Mouse (Mus musculus) thymus, postnatal 10 days (tissue): ENCODE measurements around the gene Rgs6.
A peak's percentile ranks its signal among the peaks of the same experiment; 100 is the strongest.

Experiments
- DNase-seq, 2 experiments: peaks; one replicate each; pipeline ENCODE4 v3.0.0; 2021; ENCODE audit warnings: low spot score in 2 of 2

Gene Rgs6

GRCm38 (mm10) chr12:82855333-82856107, 267.4 kb downstream of the Rgs6 start:
- DNase-seq: no peak

GRCm38 (mm10) chr12:82865686-82866085, 277.6 kb downstream of the Rgs6 start:
- DNase-seq: no peak

GRCm38 (mm10) chr12:82880711-82881110, 292.6 kb downstream of the Rgs6 start:
- no peak for DNase-seq

GRCm38 (mm10) chr12:82883079-82883478, 295.0 kb downstream of the Rgs6 start:
- DNase-seq: no peak

GRCm38 (mm10) chr12:82894971-82895838, 307.1 kb downstream of the Rgs6 start:
- DNase-seq: no peak

- no peak for DNase-seq
Observed at GRCm38 (mm10) chr12:82905773-82906172, 317.7 kb downstream of the Rgs6 start.

- no peak for DNase-seq
Observed at GRCm38 (mm10) chr12:82910846-82911245, 322.8 kb downstream of the Rgs6 start.

- DNase-seq: no peak
Observed at GRCm38 (mm10) chr12:82914127-82914526, 326.0 kb downstream of the Rgs6 start.

GRCm38 (mm10) chr12:82920146-82920545, 332.1 kb downstream of the Rgs6 start:
- no peak for DNase-seq

GRCm38 (mm10) chr12:82921287-82922015, 333.4 kb downstream of the Rgs6 start:
- no peak for DNase-seq

- DNase-seq: no peak
Observed at GRCm38 (mm10) chr12:82922856-82923506, 334.9 kb downstream of the Rgs6 start.

GRCm38 (mm10) chr12:82932706-82933461, 344.8 kb downstream of the Rgs6 start:
- no peak for DNase-seq

- no peak for DNase-seq
Observed at GRCm38 (mm10) chr12:82935121-82935762, 347.1 kb downstream of the Rgs6 start.

GRCm38 (mm10) chr12:82935767-82936166, 347.7 kb downstream of the Rgs6 start:
- no peak for DNase-seq

GRCm38 (mm10) chr12:82940461-82940860, 352.4 kb downstream of the Rgs6 start:
- DNase-seq: no peak

- peak; percentile 9 to 63 for DNase-seq
Observed at GRCm38 (mm10) chr12:82946507-82946906, 358.4 kb downstream of the Rgs6 start.

- peak; percentile 54 to 56 for DNase-seq
Observed at GRCm38 (mm10) chr12:82961111-82961510, 373.0 kb downstream of the Rgs6 start.

GRCm38 (mm10) chr12:82961852-82962251, 373.8 kb downstream of the Rgs6 start:
- no peak for DNase-seq

GRCm38 (mm10) chr12:82970521-82971105, 382.5 kb downstream of the Rgs6 start:
- DNase-seq: no peak

GRCm38 (mm10) chr12:82971176-82971575, 383.1 kb downstream of the Rgs6 start:
- no peak for DNase-seq
